Mouse (Mus musculus) limb, embryonic 12.5 days (tissue): Measurements from ENCODE around the gene Olfr464. TPM values are rescaled to one million over a fixed set of nuclear protein-coding genes. Genes with fewer than 3 reads are reported as not detected.

Source experiments
- ATAC-seq: fragments of 200-750 bp; cut with Nextera tagmentation; 2 replicates; pipeline ENCODE4 v1.8.0; 2017; ENCODE audit warnings: low read depth, moderate TSS enrichment; ENCODE audit not compliant: insufficient number of reproducible peaks, insufficient read depth, low FRiP score, low TSS enrichment
- H3K27ac ChIP-seq: fragments of 300-500 bp; sonication (generic); 2 replicates; pipeline ENCODE4 v1.5.1; 2016; ENCODE audit warnings: mild to moderate bottlenecking, moderate library complexity
- H3K27me3 ChIP-seq: fragments of 300-500 bp; sonication (generic); 2 replicates; pipeline ENCODE4 v1.6.1; 2016; ENCODE audit warnings: mild to moderate bottlenecking, moderate library complexity
- H3K36me3 ChIP-seq: fragments of 300-500 bp; sonication (generic); 2 replicates; pipeline ENCODE4 v1.6.1; 2016; ENCODE audit warnings: mild to moderate bottlenecking, moderate library complexity
- H3K4me1 ChIP-seq: fragments of 300-500 bp; sonication (generic); replicated peaks from 2 replicates; pipeline ENCODE4 v1.6.1; 2016
- H3K4me2 ChIP-seq: fragments of 300-500 bp; sonication (generic); 2 replicates; pipeline ENCODE4 v1.6.1; 2016; ENCODE audit warnings: mild to moderate bottlenecking, moderate library complexity
- H3K4me3 ChIP-seq: fragments of 300-500 bp; sonication (generic); replicated peaks from 2 replicates; pipeline ENCODE4 v1.5.1; 2016; ENCODE audit warnings: mild to moderate bottlenecking
- H3K9ac ChIP-seq: fragments of 300-500 bp; sonication (generic); replicated peaks from 2 replicates; pipeline ENCODE4 v1.6.1; 2016; ENCODE audit warnings: mild to moderate bottlenecking, moderate library complexity
- H3K9me3 ChIP-seq: fragments of 300-500 bp; sonication (generic); 2 replicates; pipeline ENCODE4 v1.6.1; 2016; ENCODE audit warnings: mild to moderate bottlenecking, moderate library complexity
- WGBS: fragments of 180-500 bp; shearing (Covaris S2); methylation state at CpG from one replicate; pipeline ENCODE4 v1.1.7; 2016; 5-methylcytosine and 5-hydroxymethylcytosine counted together
- polyA plus RNA-seq: library from polyadenylated mRNA; unstranded; fragments of >200 nt; fragmentation: Nextera tagmentation; extraction: Ambion mirVana; gene quantifications from 2 replicates; pipeline ENCODE4 v1.2.1, GENCODE M21; 2016

Gene Olfr464
- not detected in 2 replicates for polyA plus RNA-seq

DNA sequence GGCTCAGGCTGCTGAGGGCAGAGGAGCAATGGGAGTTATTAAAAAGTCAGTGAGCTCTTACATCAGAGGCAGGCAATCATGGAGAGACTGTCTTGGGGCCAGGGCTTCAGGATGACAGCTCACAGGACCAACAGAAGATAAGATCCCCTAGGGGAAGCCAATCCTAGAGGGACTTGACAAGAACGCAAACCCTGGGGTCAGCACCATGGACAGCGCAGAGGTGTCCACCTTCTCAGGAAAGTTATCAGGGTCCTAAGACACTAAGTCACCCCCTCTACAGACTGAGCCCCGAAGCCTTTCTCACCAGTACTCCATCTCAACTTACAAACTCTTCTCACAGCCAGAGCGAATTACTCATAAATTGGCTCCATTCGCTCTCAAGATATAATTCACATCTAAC is at the start of gene Olfr464:
Gene Olfr464 (minus strand): TSS at position 2 of the 400 bp plus-strand sequence.
- ATAC-seq = no peak
- Histone ChIP-seq H3K9me3 (no peaks in the 10 kb centered on the region), H3K4me2 (no peak within 1 kb of the TSS), H3K4me3 (no peak within 1 kb of the TSS), H3K27ac (no peak within 1 kb of the TSS), H3K27me3 (peaks cover 3% of the 10 kb centered on the region; the same call in 1 of the 2 replicates), H3K9ac (no peak within 1 kb of the TSS), H3K36me3 (no peaks in the 10 kb centered on the region), H3K4me1 (no peaks in the 10 kb centered on the region)
- 33% methylated on average over 5 of the region's 5 CpGs for WGBS

DNA sequence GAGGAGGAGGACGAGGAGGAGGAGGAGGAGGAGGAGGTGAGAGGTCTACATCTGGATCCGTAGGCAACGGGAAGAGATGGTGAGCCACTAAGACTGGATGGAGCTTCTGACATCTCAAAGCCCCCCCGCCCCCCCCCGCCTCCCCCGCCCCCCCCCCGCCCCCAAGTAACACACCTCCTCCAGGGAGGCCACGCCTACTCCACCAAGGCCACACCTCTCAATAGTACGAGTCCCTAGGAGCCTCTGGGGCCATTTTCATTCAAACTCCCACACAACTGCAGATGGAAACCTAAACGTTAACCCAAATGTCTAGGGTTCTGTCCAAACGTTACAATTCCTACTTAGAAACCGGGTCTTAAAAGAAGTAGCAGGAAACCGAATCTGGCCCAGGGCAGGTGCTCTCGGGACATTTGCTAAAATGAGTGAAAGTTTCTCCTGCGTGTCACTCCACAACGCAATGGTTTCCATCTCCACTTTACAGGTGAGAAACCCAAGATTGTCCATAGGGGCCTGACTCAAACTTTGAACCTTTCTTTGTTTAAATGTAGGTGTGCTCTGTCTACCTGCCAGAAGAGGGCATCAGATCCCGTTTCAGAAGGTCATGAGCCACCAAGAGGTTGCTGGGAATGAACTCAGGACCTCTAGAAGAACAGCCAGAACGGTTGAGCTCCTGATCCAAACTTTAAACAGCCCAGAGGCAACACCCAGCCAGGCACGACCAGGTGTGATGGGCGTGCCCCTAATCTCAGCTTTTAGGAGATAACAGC is 47.8 kb upstream of the Olfr464 start:
- Histone ChIP-seq H3K27me3 (peaks cover 9% of the 10 kb centered on the region), H3K4me3 (0 out of 2 replicates have a peak overlapping the region, but pooled peaks have one; percentile 13), H3K36me3 (no peaks in the 10 kb centered on the region), H3K27ac (no peak overlapping the region), H3K4me1 (peaks cover 12% of the 10 kb centered on the region), H3K4me2 (peak overlapping the region; percentile 51), H3K9me3 (no peaks in the 10 kb centered on the region), H3K9ac (no peak overlapping the region)
- ATAC-seq = no peak
- WGBS = 15% methylated on average over 17 of the region's 20 CpGs

- peaks cover 9% of the 10 kb centered on the region for H3K27me3 ChIP-seq
- peaks cover 12% of the 10 kb centered on the region for H3K4me1 ChIP-seq
- no peaks in the 10 kb centered on the region for H3K9me3 ChIP-seq
- H3K36me3 ChIP-seq = no peaks in the 10 kb centered on the region
- H3K4me2 ChIP-seq = peak overlapping the region; percentile 51
- 0 out of 2 replicates have a peak overlapping the region, but pooled peaks have one; percentile 13 for H3K4me3 ChIP-seq
- no peak overlapping the region for H3K9ac ChIP-seq
- WGBS = 2% methylated on average over 17 of the region's 17 CpGs
- ATAC-seq = no peak
- no peak overlapping the region for H3K27ac ChIP-seq
These were observed 47.0 kb upstream of the Olfr464 start for GRCm38 (mm10) chr11:87967692-87968289.

DNA sequence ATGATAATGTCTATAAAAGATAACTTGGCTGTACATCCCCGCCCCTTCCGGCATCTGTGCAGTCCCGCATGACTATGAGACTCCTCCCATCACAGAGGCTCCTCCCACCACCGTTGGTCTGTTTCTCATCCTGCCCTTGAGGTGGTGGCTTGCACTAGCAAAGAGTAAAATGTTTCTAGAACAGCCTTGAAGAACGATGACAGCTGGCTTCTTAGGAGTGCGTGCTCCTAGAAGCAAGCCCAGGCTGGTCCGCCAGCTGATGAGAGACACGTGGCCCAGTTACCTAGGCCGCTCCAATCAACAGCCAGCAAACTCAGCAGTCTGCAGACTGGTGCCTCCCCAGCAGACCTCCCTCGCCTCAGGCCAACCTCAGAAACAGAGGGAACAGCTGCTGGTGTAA is 45.4 kb upstream of the Olfr464 start:
- H3K36me3 ChIP-seq = no peaks in the 10 kb centered on the region
- H3K9ac ChIP-seq = no peak overlapping the region
- peaks cover 12% of the 10 kb centered on the region for H3K4me1 ChIP-seq
- WGBS = 31% methylated on average over 10 of the region's 10 CpGs
- peak; percentile 69 for ATAC-seq
- H3K4me3 ChIP-seq = no peak overlapping the region; the same call in 1 of the 2 replicates
- no peak overlapping the region for H3K27ac ChIP-seq
- H3K4me2 ChIP-seq = 0 out of 2 replicates have a peak overlapping the region, but pooled peaks have one; percentile 4
- no peaks in the 10 kb centered on the region for H3K9me3 ChIP-seq
- H3K27me3 ChIP-seq = peaks cover 9% of the 10 kb centered on the region

- H3K4me1 ChIP-seq = peaks cover 12% of the 10 kb centered on the region
- peaks cover 9% of the 10 kb centered on the region for H3K27me3 ChIP-seq
- no peaks in the 10 kb centered on the region for H3K9me3 ChIP-seq
- no peak overlapping the region for H3K27ac ChIP-seq
- no peak for ATAC-seq
- WGBS = 52% methylated on average over 3 of the region's 3 CpGs
- H3K4me3 ChIP-seq = no peak overlapping the region
- H3K4me2 ChIP-seq = no peak overlapping the region
- H3K36me3 ChIP-seq = no peaks in the 10 kb centered on the region
- no peak overlapping the region for H3K9ac ChIP-seq
These were observed 44.5 kb upstream of the Olfr464 start for GRCm38 (mm10) chr11:87965293-87965692.

- 46% methylated on average over 7 of the region's 7 CpGs for WGBS
- no peaks in the 10 kb centered on the region for H3K9me3 ChIP-seq
- H3K4me2 ChIP-seq = no peak overlapping the region
- no peak for ATAC-seq
- no peak overlapping the region for H3K27ac ChIP-seq
- H3K9ac ChIP-seq = no peak overlapping the region
- H3K4me1 ChIP-seq = no peaks in the 10 kb centered on the region
- no peaks in the 10 kb centered on the region for H3K36me3 ChIP-seq
- no peaks in the 10 kb centered on the region for H3K27me3 ChIP-seq
- H3K4me3 ChIP-seq = no peak overlapping the region
These were observed 36.3 kb upstream of the Olfr464 start for GRCm38 (mm10) chr11:87957066-87957465.

DNA sequence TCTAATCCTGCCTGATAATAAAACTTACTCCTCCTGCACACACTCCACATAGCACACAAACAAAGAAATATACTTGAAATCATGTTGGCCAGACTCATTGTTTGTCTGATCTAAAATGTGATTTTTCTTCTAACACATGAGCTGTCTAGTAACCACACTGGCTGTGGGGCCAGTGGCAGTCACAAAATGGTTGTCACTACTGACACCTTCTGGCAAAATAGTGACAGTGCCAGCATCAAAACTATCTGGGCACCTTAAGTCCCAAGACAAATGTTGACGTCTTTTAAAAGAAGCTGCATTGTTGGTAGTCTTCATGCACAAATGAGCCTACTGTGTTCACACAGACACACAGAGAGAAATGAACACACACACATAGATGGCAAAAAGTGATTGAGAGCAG is 34.4 kb upstream of the Olfr464 start:
- no peak overlapping the region for H3K4me3 ChIP-seq
- ATAC-seq = no peak
- H3K9ac ChIP-seq = no peak overlapping the region
- H3K36me3 ChIP-seq = no peaks in the 10 kb centered on the region
- H3K27me3 ChIP-seq = no peaks in the 10 kb centered on the region
- no peak overlapping the region for H3K27ac ChIP-seq
- H3K9me3 ChIP-seq = no peaks in the 10 kb centered on the region
- 11% methylated on average over 1 of the region's 1 CpGs for WGBS
- H3K4me2 ChIP-seq = no peak overlapping the region
- no peaks in the 10 kb centered on the region for H3K4me1 ChIP-seq

GRCm38 (mm10) chr11:87949990-87950389 is 29.2 kb upstream of the Olfr464 start:
- H3K9me3 ChIP-seq = no peaks in the 10 kb centered on the region
- H3K4me2 ChIP-seq = no peak overlapping the region
- no peak overlapping the region for H3K4me3 ChIP-seq
- WGBS = 2% methylated on average over 2 of the region's 2 CpGs
- no peak overlapping the region for H3K9ac ChIP-seq
- no peaks in the 10 kb centered on the region for H3K36me3 ChIP-seq
- no peak for ATAC-seq
- no peaks in the 10 kb centered on the region for H3K4me1 ChIP-seq
- H3K27me3 ChIP-seq = no peaks in the 10 kb centered on the region
- no peak overlapping the region for H3K27ac ChIP-seq

- H3K27ac ChIP-seq = no peak overlapping the region
- H3K4me3 ChIP-seq = no peak overlapping the region
- H3K4me2 ChIP-seq = no peak overlapping the region
- ATAC-seq = no peak
- no peak overlapping the region for H3K9ac ChIP-seq
- no peaks in the 10 kb centered on the region for H3K27me3 ChIP-seq
- H3K4me1 ChIP-seq = no peaks in the 10 kb centered on the region
- H3K9me3 ChIP-seq = peaks cover 5% of the 10 kb centered on the region; the same call in 1 of the 2 replicates
- no peaks in the 10 kb centered on the region for H3K36me3 ChIP-seq
- WGBS = 69% methylated on average over 3 of the region's 3 CpGs
These were observed 14.7 kb upstream of the Olfr464 start for GRCm38 (mm10) chr11:87935467-87935866.

GRCm38 (mm10) chr11:87933731-87934130 is 13.0 kb upstream of the Olfr464 start:
- H3K9me3 ChIP-seq = peaks cover 6% of the 10 kb centered on the region; the same call in 1 of the 2 replicates
- no peak overlapping the region for H3K4me3 ChIP-seq
- no peak overlapping the region for H3K9ac ChIP-seq
- 75% methylated on average over 2 of the region's 2 CpGs for WGBS
- no peaks in the 10 kb centered on the region for H3K4me1 ChIP-seq
- ATAC-seq = no peak
- H3K27me3 ChIP-seq = no peaks in the 10 kb centered on the region
- no peaks in the 10 kb centered on the region for H3K36me3 ChIP-seq
- H3K4me2 ChIP-seq = no peak overlapping the region
- no peak overlapping the region for H3K27ac ChIP-seq

DNA sequence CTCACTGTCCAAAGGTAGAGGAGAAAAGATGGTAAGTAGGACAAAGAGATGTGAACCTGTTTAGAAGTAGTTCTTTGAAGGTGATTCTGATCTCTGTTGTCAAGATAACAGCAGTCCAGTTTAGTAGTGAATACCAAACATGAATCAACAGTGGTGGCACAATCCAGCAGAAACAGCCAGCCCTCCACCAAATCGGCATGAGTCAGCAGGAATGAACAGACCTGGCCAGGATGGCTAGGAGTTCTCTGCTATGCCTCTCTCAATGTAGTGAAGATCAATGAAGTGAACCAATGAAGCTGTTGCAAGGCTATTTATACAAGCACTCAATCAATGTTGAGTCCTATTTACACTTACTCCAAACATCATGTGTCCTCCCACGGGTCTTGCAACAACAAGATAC is 9.6 kb upstream of the Olfr464 start:
- 82% methylated on average over 2 of the region's 2 CpGs for WGBS

More for the DNA sequence above, 9.6 kb upstream of the Olfr464 start:
- Histone ChIP-seq H3K4me3 (no peak overlapping the region), H3K36me3 (no peaks in the 10 kb centered on the region), H3K9ac (no peak overlapping the region), H3K4me1 (no peaks in the 10 kb centered on the region), H3K27ac (no peak overlapping the region), H3K4me2 (no peak overlapping the region), H3K9me3 (0 out of 2 replicates have a peak, but pooled peaks cover 6% of the 10 kb centered on the region), H3K27me3 (no peaks in the 10 kb centered on the region)
- ATAC-seq = no peak
